Mouse (Mus musculus) heart, embryonic 10.5 days (tissue): Measurements from ENCODE around the gene Trmt6. TPM values are rescaled to one million over a fixed set of nuclear protein-coding genes. Genes with fewer than 3 reads are reported as not detected.

Experiments used
- DNase-seq: peaks from one replicate; pipeline ENCODE4 v3.0.0-alpha.2; 2017; ENCODE audit warnings: low spot score
- H3K27ac ChIP-seq: fragments of 300-500 bp; sonication (generic); 2 replicates; pipeline ENCODE4 v1.5.1; 2016; ENCODE audit warnings: mild to moderate bottlenecking
- H3K27me3 ChIP-seq: fragments of 300-500 bp; sonication (generic); 2 replicates; pipeline ENCODE4 v1.6.1; 2016; ENCODE audit warnings: mild to moderate bottlenecking; ENCODE audit not compliant: poor library complexity, insufficient read depth, severe bottlenecking
- H3K36me3 ChIP-seq: fragments of 300-500 bp; sonication (generic); 2 replicates; pipeline ENCODE4 v1.6.1; 2016; ENCODE audit warnings: mild to moderate bottlenecking, moderate library complexity
- H3K4me1 ChIP-seq: fragments of 300-500 bp; sonication (generic); 2 replicates; pipeline ENCODE4 v1.6.1; 2016; ENCODE audit warnings: mild to moderate bottlenecking
- H3K4me3 ChIP-seq: fragments of 300-500 bp; sonication (generic); 2 replicates; pipeline ENCODE4 v1.5.1; 2016; ENCODE audit warnings: mild to moderate bottlenecking, moderate library complexity
- H3K9me3 ChIP-seq: fragments of 300-500 bp; sonication (generic); 2 replicates; pipeline ENCODE4 v1.6.1; 2016; ENCODE audit warnings: mild to moderate bottlenecking, moderate library complexity
- whole genome bisulfite sequencing: fragments of 180-500 bp; shearing (Covaris S2); methylation state at CpG from one replicate; pipeline ENCODE4 v1.1.7; 2016; 5-methylcytosine and 5-hydroxymethylcytosine counted together
- polyA plus RNA-seq: library from polyadenylated mRNA; unstranded; fragments of >200 nt; fragmentation: Nextera tagmentation; extraction: Ambion mirVana; gene quantifications from 2 replicates; pipeline ENCODE4 v1.2.1, GENCODE M21; 2016

Trmt6 gene
- 26.6 and 35.3 TPM in 2 replicates for polyA plus RNA-seq

- peaks cover 16% of the 10 kb centered on the region for H3K4me1 ChIP-seq
- peak; percentile 97 for DNase-seq
- H3K27me3 ChIP-seq, result no peaks in the 10 kb centered on the region
- H3K27ac ChIP-seq, result peak within 1 kb of the TSS; percentile 94
- WGBS, result under 1% methylated on average over 59 of the region's 59 CpGs
- peaks cover 29% of the 10 kb centered on the region for H3K36me3 ChIP-seq
- H3K4me3 ChIP-seq, result peak within 1 kb of the TSS; percentile 86
- H3K9me3 ChIP-seq, result no peaks in the 10 kb centered on the region
These were observed at the start of gene Trmt6, which contains the start of gene Mcm8 for GRCm38 (mm10) chr2:132815608-132816314. Gene Trmt6, minus strand, starts transcription at chr2:132816055. Gene Mcm8, plus strand, starts transcription at chr2:132816141.

- Histone ChIP-seq H3K27me3 (no peaks in the 10 kb centered on the region), H3K27ac (no peak overlapping the region), H3K4me1 (no peaks in the 10 kb centered on the region), H3K36me3 (peaks cover 20% of the 10 kb centered on the region), H3K4me3 (no peak overlapping the region), H3K9me3 (no peaks in the 10 kb centered on the region)
- DNase-seq, result no peak
- 90% methylated on average over 2 of the region's 2 CpGs for WGBS
These were observed 47.5 kb upstream of the Trmt6 start for GRCm38 (mm10) chr2:132863325-132863724.

- 94% methylated on average over 2 of the region's 2 CpGs for WGBS
- H3K36me3 ChIP-seq, result peaks cover 15% of the 10 kb centered on the region
- DNase-seq, result no peak
- no peaks in the 10 kb centered on the region for H3K4me1 ChIP-seq
- no peak overlapping the region for H3K4me3 ChIP-seq
- H3K27me3 ChIP-seq, result no peaks in the 10 kb centered on the region
- H3K27ac ChIP-seq, result no peak overlapping the region
- H3K9me3 ChIP-seq, result no peaks in the 10 kb centered on the region
These were observed 45.6 kb upstream of the Trmt6 start for GRCm38 (mm10) chr2:132861456-132861855.

GRCm38 (mm10) chr2:132860435-132860834, 44.6 kb upstream of the Trmt6 start:
- no peak overlapping the region for H3K27ac ChIP-seq

GRCm38 (mm10) chr2:132856333-132856732, 40.5 kb upstream of the Trmt6 start:
- no peak for DNase-seq
- H3K27me3 ChIP-seq, result no peaks in the 10 kb centered on the region
- H3K9me3 ChIP-seq, result no peaks in the 10 kb centered on the region
- H3K36me3 ChIP-seq, result peaks cover 10% of the 10 kb centered on the region
- H3K4me3 ChIP-seq, result no peak overlapping the region
- no peaks in the 10 kb centered on the region for H3K4me1 ChIP-seq
- no peak overlapping the region for H3K27ac ChIP-seq
- 66% methylated on average over 5 of the region's 5 CpGs for WGBS

More at GRCm38 (mm10) chr2:132860435-132860834, 44.6 kb upstream of the Trmt6 start:
- H3K27me3 ChIP-seq, result no peaks in the 10 kb centered on the region
- peaks cover 10% of the 10 kb centered on the region; the same call in 1 of the 2 replicates for H3K36me3 ChIP-seq
- no peak for DNase-seq
- H3K4me1 ChIP-seq, result no peaks in the 10 kb centered on the region
- no peak overlapping the region for H3K4me3 ChIP-seq
- no peaks in the 10 kb centered on the region for H3K9me3 ChIP-seq

GRCm38 (mm10) chr2:132853051-132853450, 37.2 kb upstream of the Trmt6 start:
- Histone ChIP-seq H3K36me3 (peaks cover 22% of the 10 kb centered on the region), H3K27ac (no peak overlapping the region), H3K9me3 (no peaks in the 10 kb centered on the region), H3K27me3 (no peaks in the 10 kb centered on the region), H3K4me3 (no peak overlapping the region), H3K4me1 (peaks cover 2% of the 10 kb centered on the region; the same call in 1 of the 2 replicates)
- DNase-seq, result no peak
- 91% methylated on average over 1 of the region's 1 CpGs for WGBS

GRCm38 (mm10) chr2:132849141-132849540, 33.3 kb upstream of the Trmt6 start:
- WGBS, result 93% methylated on average over 6 of the region's 6 CpGs
- H3K9me3 ChIP-seq, result no peaks in the 10 kb centered on the region
- H3K4me1 ChIP-seq, result peaks cover 11% of the 10 kb centered on the region
- H3K27ac ChIP-seq, result no peak overlapping the region
- no peak for DNase-seq
- H3K36me3 ChIP-seq, result peaks cover 22% of the 10 kb centered on the region
- H3K4me3 ChIP-seq, result no peak overlapping the region
- H3K27me3 ChIP-seq, result no peaks in the 10 kb centered on the region

- no peaks in the 10 kb centered on the region for H3K27me3 ChIP-seq
- no peak overlapping the region for H3K27ac ChIP-seq
- no peak overlapping the region for H3K4me3 ChIP-seq
- DNase-seq, result no peak
- H3K9me3 ChIP-seq, result no peaks in the 10 kb centered on the region
- WGBS, result 86% methylated on average over 4 of the region's 4 CpGs
- H3K4me1 ChIP-seq, result peaks cover 11% of the 10 kb centered on the region
- peaks cover 22% of the 10 kb centered on the region for H3K36me3 ChIP-seq
These were observed 32.5 kb upstream of the Trmt6 start for GRCm38 (mm10) chr2:132848361-132848760.

- Histone ChIP-seq H3K4me3 (peak overlapping the region; percentile 91), H3K27ac (no peak overlapping the region), H3K27me3 (no peaks in the 10 kb centered on the region), H3K36me3 (peaks cover 26% of the 10 kb centered on the region), H3K9me3 (no peaks in the 10 kb centered on the region), H3K4me1 (peaks cover 11% of the 10 kb centered on the region)
- 31% methylated on average over 7 of the region's 7 CpGs for WGBS
- DNase-seq, result no peak
These were observed 31.7 kb upstream of the Trmt6 start for GRCm38 (mm10) chr2:132847581-132847980.

- Histone ChIP-seq H3K9me3 (no peaks in the 10 kb centered on the region), H3K4me1 (peaks cover 11% of the 10 kb centered on the region), H3K4me3 (peak within 1 kb of the TSS; percentile 91), H3K27ac (peak within 1 kb of the TSS; percentile 92), H3K36me3 (peaks cover 19% of the 10 kb centered on the region), H3K27me3 (no peaks in the 10 kb centered on the region)
- 2% methylated on average over 96 of the region's 96 CpGs for WGBS
- peak; percentile 98 for DNase-seq
These were observed 30.8 kb upstream of the Trmt6 start, which contains the start of gene Crls1 for GRCm38 (mm10) chr2:132846407-132847358. Gene Crls1, plus strand, starts transcription at chr2:132846666.

GRCm38 (mm10) chr2:132841071-132841470, 25.2 kb upstream of the Trmt6 start:
- WGBS, result 90% methylated on average over 4 of the region's 4 CpGs
- H3K4me3 ChIP-seq, result no peak overlapping the region
- peaks cover 27% of the 10 kb centered on the region for H3K36me3 ChIP-seq
- H3K4me1 ChIP-seq, result no peaks in the 10 kb centered on the region
- no peaks in the 10 kb centered on the region for H3K9me3 ChIP-seq
- DNase-seq, result no peak
- H3K27me3 ChIP-seq, result no peaks in the 10 kb centered on the region
- H3K27ac ChIP-seq, result no peak overlapping the region

- Histone ChIP-seq H3K27ac (no peak overlapping the region), H3K4me1 (no peaks in the 10 kb centered on the region), H3K4me3 (no peak overlapping the region), H3K27me3 (no peaks in the 10 kb centered on the region), H3K9me3 (no peaks in the 10 kb centered on the region), H3K36me3 (peaks cover 56% of the 10 kb centered on the region)
- WGBS, result 83% methylated on average over 2 of the region's 2 CpGs
- DNase-seq, result no peak
These were observed 12.9 kb downstream of the Trmt6 start for GRCm38 (mm10) chr2:132802976-132803375.

- Histone ChIP-seq H3K27me3 (no peaks in the 10 kb centered on the region), H3K27ac (no peak overlapping the region), H3K36me3 (no peaks in the 10 kb centered on the region), H3K4me1 (no peaks in the 10 kb centered on the region), H3K4me3 (no peak overlapping the region), H3K9me3 (no peaks in the 10 kb centered on the region)
- WGBS, result 84% methylated on average over 7 of the region's 7 CpGs
- no peak for DNase-seq
These were observed 21.7 kb downstream of the Trmt6 start for GRCm38 (mm10) chr2:132794204-132794586.
